Mouse (Mus musculus) embryo, embryonic 9.5 days (tissue): Measurements from ENCODE around the gene Plk1.

Source experiments
- DNase-seq: peaks from one replicate; pipeline ENCODE4 v3.0.0-alpha.2; 2017; ENCODE audit errors: extremely low spot score

Plk1 gene

DNA sequence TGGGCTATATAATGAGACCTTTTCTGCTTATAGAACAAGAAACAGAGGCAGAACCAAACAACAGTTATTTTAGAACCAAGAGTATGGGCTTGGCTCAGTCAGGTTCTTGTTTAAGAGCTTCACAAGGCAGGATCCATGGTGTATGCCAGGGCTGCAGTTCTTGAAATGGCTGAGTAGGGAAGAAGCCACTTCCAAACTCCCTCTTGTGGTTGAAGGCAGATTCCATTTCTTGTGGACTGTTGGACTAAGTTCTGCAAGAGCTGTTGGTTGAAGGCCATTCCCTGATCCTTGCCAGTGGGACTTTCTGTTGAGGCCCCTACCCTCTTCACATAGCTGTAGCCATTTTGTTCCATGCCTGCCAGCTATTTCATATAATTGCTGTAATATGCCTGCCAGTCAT is 34.7 kb downstream of the Plk1 start:
- DNase-seq = no peak

DNA sequence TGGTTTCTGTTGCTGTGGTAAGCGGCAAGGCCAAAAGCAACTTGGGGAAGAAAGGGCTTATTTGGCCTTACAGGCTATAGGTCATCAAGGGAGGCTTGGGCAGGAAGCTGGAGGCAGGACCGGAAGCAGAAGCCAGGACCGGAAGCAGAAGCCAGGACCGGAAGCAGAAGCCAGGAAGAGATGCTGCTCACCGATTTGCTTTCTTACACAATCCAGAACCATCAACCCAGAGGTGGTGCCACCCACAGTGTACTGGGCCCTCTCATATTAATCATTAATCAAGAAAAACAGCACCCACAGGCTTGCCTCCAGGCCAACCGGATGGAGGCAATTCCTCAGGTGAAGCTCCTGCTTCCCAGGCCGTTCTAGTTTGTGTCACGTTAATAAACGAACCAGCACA is 37.5 kb downstream of the Plk1 start:
- no peak for DNase-seq

DNA sequence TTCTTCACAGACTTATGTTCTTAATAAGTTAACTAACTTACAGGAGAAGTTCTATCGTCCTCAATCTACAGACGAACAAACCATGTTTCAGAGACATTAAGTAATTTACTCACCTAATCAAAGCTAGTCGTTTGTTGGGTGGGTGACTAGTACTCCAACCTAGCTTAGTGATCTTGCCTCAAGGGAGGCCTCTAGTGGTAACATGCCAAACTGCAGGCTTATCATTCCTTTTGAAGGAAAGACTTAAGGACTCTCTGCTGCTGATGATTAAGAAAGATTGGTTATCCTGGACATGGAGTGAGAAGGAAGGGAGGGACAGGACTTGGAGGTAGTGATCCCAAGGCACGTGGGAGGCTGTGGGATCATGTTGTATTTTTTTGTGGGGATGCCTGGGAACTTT is 38.1 kb downstream of the Plk1 start:
- DNase-seq = peak; percentile 50

DNA sequence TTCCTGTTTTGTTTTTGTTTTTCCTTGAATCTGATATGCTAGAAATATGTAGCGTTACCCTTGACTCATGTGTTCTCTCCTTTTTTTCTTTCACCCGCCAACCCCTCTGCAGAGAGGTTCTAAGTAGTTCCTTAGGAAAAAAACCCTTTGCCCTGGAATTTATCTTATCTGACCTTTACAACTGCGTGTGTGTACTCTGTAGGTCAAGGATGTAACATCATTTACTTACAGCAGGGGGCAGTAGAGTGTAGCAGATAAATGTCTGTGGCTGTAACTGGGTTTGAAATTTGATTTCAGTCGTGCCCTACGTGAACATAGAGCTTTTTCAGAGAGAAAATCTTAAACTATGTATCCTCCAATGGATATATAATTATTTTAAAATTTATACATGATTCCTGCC is 40.1 kb downstream of the Plk1 start:
- DNase-seq = peak; percentile 19

DNA sequence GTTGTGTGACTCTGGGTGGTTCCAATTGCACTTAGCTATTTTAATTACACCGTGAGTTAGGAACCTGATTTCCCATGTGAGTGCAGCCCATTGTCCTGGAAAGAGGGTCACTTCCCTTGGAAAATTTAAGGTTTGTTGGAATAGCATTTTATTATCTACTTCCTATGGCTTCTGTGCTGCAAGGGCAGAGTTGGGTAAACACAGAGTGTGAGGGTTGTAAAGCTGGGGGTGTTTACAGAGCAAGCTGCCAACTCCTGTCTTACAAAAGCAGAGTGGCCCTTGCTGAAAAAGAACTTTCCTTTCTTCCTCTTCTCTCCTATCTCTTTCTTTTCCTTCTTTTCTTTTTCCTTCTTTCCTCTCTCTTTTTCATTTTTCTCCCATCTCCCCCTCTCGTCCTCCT is 44.7 kb downstream of the Plk1 start:
- no peak for DNase-seq

DNA sequence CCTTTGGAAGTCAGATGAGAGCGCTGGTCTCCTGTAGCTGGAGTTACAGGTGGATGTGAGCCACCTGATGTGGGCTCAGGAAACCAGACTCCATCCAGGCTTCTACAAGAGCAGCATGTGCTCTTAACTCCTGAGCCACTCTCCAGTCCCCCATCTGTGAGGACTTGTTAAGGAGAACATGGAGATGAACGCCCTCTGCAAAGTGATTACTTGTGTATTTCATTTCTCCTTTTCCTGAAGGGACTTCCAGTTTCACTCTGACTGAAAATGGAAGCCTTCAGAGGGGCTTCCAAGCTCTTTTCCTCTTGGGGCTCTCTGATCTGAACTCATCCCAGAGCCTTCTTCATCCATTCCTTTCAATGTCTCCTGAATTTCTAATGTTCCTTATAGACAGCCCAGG is 46.9 kb downstream of the Plk1 start:
- DNase-seq = no peak

DNA sequence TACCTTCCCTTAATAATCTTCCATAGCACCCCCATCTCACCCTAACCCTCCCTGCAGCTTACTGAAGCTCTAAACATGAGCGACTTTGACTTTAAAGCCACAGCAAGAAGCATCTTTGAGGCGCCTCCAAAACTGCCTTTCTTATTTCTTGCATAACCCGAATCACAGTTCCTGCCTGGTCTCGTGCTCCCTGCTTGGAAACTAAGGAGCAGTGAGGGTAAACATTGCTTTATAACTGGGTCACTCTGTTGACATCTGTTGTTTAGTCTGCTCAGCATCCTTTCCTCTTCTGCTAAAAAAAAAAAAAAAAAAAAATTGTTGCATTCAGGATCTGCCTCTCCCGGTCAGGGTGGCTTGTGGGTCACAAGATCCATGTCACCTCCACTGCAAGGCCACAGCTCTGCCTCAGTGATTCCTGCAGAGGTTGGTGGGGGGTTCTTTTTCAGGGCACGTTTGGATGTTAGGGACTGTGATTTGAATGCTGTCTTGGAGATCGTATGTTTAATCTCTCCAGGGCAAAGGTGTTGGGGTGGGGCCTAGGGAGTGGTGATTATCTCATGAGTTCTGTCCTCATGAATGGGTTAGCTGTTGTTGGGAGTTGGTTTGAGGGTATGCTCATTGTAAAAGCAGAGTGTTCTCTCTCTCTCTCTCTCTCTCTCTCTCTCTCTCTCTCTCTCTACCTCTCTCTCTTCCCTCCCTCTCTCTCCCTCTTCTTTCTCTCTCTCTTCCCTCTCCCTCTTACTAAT is 49.2 kb downstream of the Plk1 start:
- DNase-seq = no peak

DNA sequence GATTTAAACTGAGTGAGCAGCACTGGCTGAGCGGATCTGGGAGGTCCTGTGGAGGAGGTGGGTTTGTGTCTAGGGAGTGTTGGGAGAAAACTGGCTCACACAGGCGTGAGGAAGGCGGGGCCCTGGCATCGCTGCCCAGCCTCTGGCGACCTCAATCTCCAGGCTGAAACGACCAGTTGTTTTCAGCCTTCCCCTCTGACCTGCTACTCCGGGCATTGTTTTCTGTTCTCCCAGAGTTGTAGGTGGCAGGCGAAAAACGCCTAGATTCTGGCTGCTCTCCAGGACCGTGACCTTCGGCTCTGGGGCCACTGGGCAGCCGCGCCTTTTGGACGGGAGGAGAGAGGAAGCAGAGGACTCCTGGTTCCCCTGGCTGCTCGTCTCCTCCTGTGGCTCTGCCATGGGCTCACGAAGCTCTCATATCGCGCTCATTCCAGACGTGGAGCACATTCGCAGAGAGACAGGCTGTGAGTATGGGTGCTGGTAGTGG is 60.1 kb downstream of the Plk1 start, which contains the start of gene Chp2:
TSS of gene Chp2 (plus strand) at position 182 of the 487 bp plus-strand sequence.
- DNase-seq = peak; percentile 1
